Mouse (Mus musculus) neural tube, embryonic 14.5 days (tissue): ENCODE measurements around the gene Sec14l4. TPM values are rescaled to one million over a fixed set of nuclear protein-coding genes. Genes with fewer than 3 reads are reported as not detected.

Experiments used
- ATAC-seq: fragments of 200-750 bp; cut with Nextera tagmentation; 2 replicates; pipeline ENCODE4 v1.8.0; 2017; ENCODE audit warnings: low read depth, mild to moderate bottlenecking, moderate TSS enrichment, moderate library complexity
- H3K27ac ChIP-seq: fragments of 300-500 bp; sonication (generic); 2 replicates; pipeline ENCODE4 v1.5.1; 2014; ENCODE audit warnings: low read depth, mild to moderate bottlenecking, control low read depth, low read length, moderate library complexity, mixed read lengths
- H3K27me3 ChIP-seq: fragments of 300-500 bp; sonication (generic); 2 replicates; pipeline ENCODE4 v1.6.1; 2014; ENCODE audit warnings: low read length; ENCODE audit not compliant: control insufficient read depth, insufficient read depth
- H3K36me3 ChIP-seq: fragments of 300-500 bp; sonication (generic); 2 replicates; pipeline ENCODE4 v1.6.1; 2014; ENCODE audit warnings: low read length, mixed read lengths; ENCODE audit not compliant: control insufficient read depth, insufficient read depth
- H3K4me1 ChIP-seq: fragments of 300-500 bp; sonication (generic); 2 replicates; pipeline ENCODE4 v1.6.1; 2014; ENCODE audit warnings: low read length; ENCODE audit not compliant: control insufficient read depth, insufficient read depth
- H3K4me2 ChIP-seq: fragments of 300-500 bp; sonication (generic); 2 replicates; pipeline ENCODE4 v1.6.1; 2014; ENCODE audit warnings: mild to moderate bottlenecking, low read depth, low read length, control low read depth
- H3K4me3 ChIP-seq: fragments of 300-500 bp; sonication (generic); 2 replicates; pipeline ENCODE4 v1.5.1; 2014; ENCODE audit warnings: low read depth, low read length, control low read depth, mixed read lengths
- H3K9ac ChIP-seq: fragments of 300-500 bp; sonication (generic); replicated peaks from 2 replicates; pipeline ENCODE4 v1.6.1; 2014; ENCODE audit warnings: low read depth, mild to moderate bottlenecking, control low read depth, low read length, mixed read lengths
- H3K9me3 ChIP-seq: fragments of 300-500 bp; sonication (generic); 2 replicates; pipeline ENCODE4 v1.6.1; 2016; ENCODE audit warnings: low read length; ENCODE audit not compliant: control insufficient read depth
- WGBS: fragments of 180-500 bp; shearing (Covaris S2); extraction: QIAGEN DNeasy Blood & Tissue Kit; methylation state at CpG from one replicate; pipeline ENCODE4 v1.1.7; 2014; 5-methylcytosine and 5-hydroxymethylcytosine counted together
- polyA plus RNA-seq: library from polyadenylated mRNA; unstranded; fragments of >200 nt; fragmentation: Nextera tagmentation; extraction: Ambion mirVana; gene quantifications from 2 replicates; pipeline ENCODE4 v1.2.1, GENCODE M21; 2014

The Sec14l4 gene
- polyA plus RNA-seq, 1 experiment from 2014 or later, result not detected

- H3K36me3 ChIP-seq, result no peaks in the 10 kb centered on the region
- ATAC-seq, result no peak
- no peak overlapping the region for H3K4me3 ChIP-seq
- no peak overlapping the region for H3K27ac ChIP-seq
- H3K9ac ChIP-seq, result no peak overlapping the region
- WGBS, result 47% methylated on average over 1 of the region's 1 CpGs
- no peak overlapping the region for H3K4me2 ChIP-seq
- H3K9me3 ChIP-seq, result no peaks in the 10 kb centered on the region
- H3K4me1 ChIP-seq, result no peaks in the 10 kb centered on the region
- no peaks in the 10 kb centered on the region for H3K27me3 ChIP-seq
Measured at GRCm38 (mm10) chr11:4086246-4086645, 55.0 kb downstream of the Sec14l4 start.

- ATAC-seq, result peak; percentile 51; the same call in 1 of the 2 replicates
- H3K4me3 ChIP-seq, result no peak overlapping the region
Measured at GRCm38 (mm10) chr11:4087267-4087666, 56.0 kb downstream of the Sec14l4 start.

GRCm38 (mm10) chr11:4093459-4094377 is 62.5 kb downstream of the Sec14l4 start:
- no peaks in the 10 kb centered on the region for H3K9me3 ChIP-seq
- no peak overlapping the region for H3K4me3 ChIP-seq
- H3K27ac ChIP-seq, result no peak overlapping the region
- peaks cover 10% of the 10 kb centered on the region for H3K4me1 ChIP-seq
- WGBS, result 90% methylated on average over 18 of the region's 18 CpGs
- no peak overlapping the region for H3K9ac ChIP-seq
- H3K4me2 ChIP-seq, result peak overlapping the region; percentile 77; the same call in 1 of the 2 replicates
- no peaks in the 10 kb centered on the region for H3K27me3 ChIP-seq
- no peak for ATAC-seq
- no peaks in the 10 kb centered on the region for H3K36me3 ChIP-seq

More at GRCm38 (mm10) chr11:4087267-4087666, 56.0 kb downstream of the Sec14l4 start:
- Histone ChIP-seq H3K4me2 (no peak overlapping the region), H3K27me3 (no peaks in the 10 kb centered on the region), H3K9me3 (no peaks in the 10 kb centered on the region), H3K9ac (no peak overlapping the region), H3K4me1 (no peaks in the 10 kb centered on the region), H3K27ac (no peak overlapping the region), H3K36me3 (no peaks in the 10 kb centered on the region)
- 42% methylated on average over 2 of the region's 2 CpGs for WGBS

- no peaks in the 10 kb centered on the region for H3K36me3 ChIP-seq
- no peak for ATAC-seq
- no peaks in the 10 kb centered on the region for H3K27me3 ChIP-seq
- peak overlapping the region; percentile 77 for H3K4me2 ChIP-seq
- WGBS, result 5% methylated on average over 22 of the region's 24 CpGs
- no peaks in the 10 kb centered on the region for H3K9me3 ChIP-seq
- H3K4me1 ChIP-seq, result peaks cover 10% of the 10 kb centered on the region
- peak overlapping the region; percentile 35; the same call in 1 of the 2 replicates for H3K27ac ChIP-seq
- peak overlapping the region; percentile 37; the same call in 1 of the 2 replicates for H3K9ac ChIP-seq
- peak overlapping the region; percentile 41 for H3K4me3 ChIP-seq
Measured at GRCm38 (mm10) chr11:4094378-4095170, 63.3 kb downstream of the Sec14l4 start.

GRCm38 (mm10) chr11:4095171-4096053 is 64.2 kb downstream of the Sec14l4 start, which contains the start of gene Mtfp1:
Gene Mtfp1 (minus strand): TSS chr11:4095445.
- H3K9ac ChIP-seq, result peak within 1 kb of the TSS; percentile 37
- peak; percentile 28; the same call in 1 of the 2 replicates for ATAC-seq
- peak within 1 kb of the TSS; percentile 77 for H3K4me2 ChIP-seq
- peak within 1 kb of the TSS; percentile 41 for H3K4me3 ChIP-seq
- 8% methylated on average over 33 of the region's 34 CpGs for WGBS
- H3K27me3 ChIP-seq, result no peaks in the 10 kb centered on the region
- peaks cover 10% of the 10 kb centered on the region for H3K4me1 ChIP-seq
- H3K36me3 ChIP-seq, result no peaks in the 10 kb centered on the region
- H3K27ac ChIP-seq, result peak within 1 kb of the TSS; percentile 64
- H3K9me3 ChIP-seq, result no peaks in the 10 kb centered on the region

GRCm38 (mm10) chr11:4096054-4096984 is 65.1 kb downstream of the Sec14l4 start:
- H3K36me3 ChIP-seq, result no peaks in the 10 kb centered on the region
- peak overlapping the region; percentile 77 for H3K9ac ChIP-seq
- 3% methylated on average over 45 of the region's 45 CpGs for WGBS
- peaks cover 10% of the 10 kb centered on the region for H3K4me1 ChIP-seq
- H3K27me3 ChIP-seq, result no peaks in the 10 kb centered on the region
- H3K4me2 ChIP-seq, result peak overlapping the region; percentile 77
- H3K27ac ChIP-seq, result peak overlapping the region; percentile 82
- ATAC-seq, result peak; percentile 97
- peak overlapping the region; percentile 41 for H3K4me3 ChIP-seq
- no peaks in the 10 kb centered on the region for H3K9me3 ChIP-seq

GRCm38 (mm10) chr11:4097091-4097621 is 65.9 kb downstream of the Sec14l4 start:
- peak overlapping the region; percentile 41 for H3K4me3 ChIP-seq
- H3K4me2 ChIP-seq, result peak overlapping the region; percentile 77
- WGBS, result 28% methylated on average over 10 of the region's 10 CpGs
- no peaks in the 10 kb centered on the region for H3K36me3 ChIP-seq
- no peaks in the 10 kb centered on the region for H3K9me3 ChIP-seq
- peak overlapping the region; percentile 77 for H3K9ac ChIP-seq
- ATAC-seq, result peak; percentile 47
- peaks cover 10% of the 10 kb centered on the region for H3K4me1 ChIP-seq
- H3K27ac ChIP-seq, result peak overlapping the region; percentile 82
- H3K27me3 ChIP-seq, result no peaks in the 10 kb centered on the region
